Mouse (Mus musculus) brain, embryonic 18.5 days (tissue): ENCODE measurements around the gene Klhl12.
"Not testable (repeated sequence)": the region's sequence is repeated elsewhere in the genome, so short reads cannot be mapped to it uniquely, and the experiment has no call there.

Experiments
- DNase-seq: peaks from one replicate; pipeline ENCODE4 v3.0.0-alpha.2; 2012; ENCODE audit warnings: low read depth, low spot score

Klhl12 gene

DNA sequence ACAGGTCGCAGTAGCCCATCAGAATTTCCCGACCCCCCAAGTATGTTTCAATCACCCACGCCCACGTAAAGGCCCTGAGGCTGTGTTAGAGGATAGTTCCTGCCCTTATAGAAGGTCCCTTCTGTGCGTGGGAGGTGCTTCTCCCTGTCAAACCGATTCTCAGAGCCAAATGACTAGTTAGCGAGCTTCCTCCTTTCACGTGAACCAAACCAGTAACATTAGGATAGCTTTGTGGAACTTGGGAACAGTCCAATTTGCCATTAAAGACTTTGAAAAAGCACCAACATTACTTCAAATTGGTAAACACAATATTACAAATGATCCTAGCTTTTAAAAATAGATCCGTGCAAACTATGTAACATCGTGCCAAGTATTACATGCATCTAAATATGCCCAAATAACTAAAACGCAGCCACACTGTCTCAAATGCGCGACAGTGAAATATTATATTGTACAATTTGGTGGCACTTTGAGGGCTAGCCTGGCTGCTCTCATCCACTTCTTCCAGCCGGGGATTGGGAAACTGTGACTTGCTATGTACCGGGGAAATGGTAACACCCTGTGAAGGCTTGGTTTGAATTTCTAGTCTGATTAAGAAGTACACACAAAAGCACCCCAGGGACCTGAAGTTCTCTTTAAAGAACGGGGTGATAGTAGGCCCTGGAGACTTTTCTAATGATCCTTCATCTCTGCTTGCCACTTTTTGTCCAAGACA, 58.7 kb downstream of the Klhl12 start:
- DNase-seq: no peak

DNA sequence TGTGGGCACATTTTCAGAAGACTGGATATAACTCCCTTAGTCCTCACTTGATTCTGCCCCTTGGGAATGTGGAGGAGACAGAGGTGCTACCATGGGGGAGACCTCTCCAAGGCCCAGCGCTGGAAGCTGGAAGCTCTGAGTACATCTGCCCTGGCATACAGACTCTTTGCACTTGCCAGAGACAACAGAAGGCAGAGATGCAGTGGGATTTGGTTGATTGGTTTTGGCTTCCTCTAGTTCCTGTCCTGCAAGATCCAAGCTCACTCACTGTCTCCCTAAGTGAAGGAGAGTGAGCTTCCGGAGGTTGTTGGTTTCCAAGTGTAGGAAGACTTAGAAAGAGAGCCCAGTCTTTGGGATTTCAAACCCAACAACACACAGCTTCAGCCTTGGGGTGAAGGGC, 60.6 kb downstream of the Klhl12 start:
- DNase-seq: no peak

- DNase-seq: no peak
Observed at GRCm38 (mm10) chr1:134516491-134517198, 61.3 kb downstream of the Klhl12 start.

GRCm38 (mm10) chr1:134517841-134518240, 62.5 kb downstream of the Klhl12 start:
- DNase-seq: not testable (repeated sequence)

DNA sequence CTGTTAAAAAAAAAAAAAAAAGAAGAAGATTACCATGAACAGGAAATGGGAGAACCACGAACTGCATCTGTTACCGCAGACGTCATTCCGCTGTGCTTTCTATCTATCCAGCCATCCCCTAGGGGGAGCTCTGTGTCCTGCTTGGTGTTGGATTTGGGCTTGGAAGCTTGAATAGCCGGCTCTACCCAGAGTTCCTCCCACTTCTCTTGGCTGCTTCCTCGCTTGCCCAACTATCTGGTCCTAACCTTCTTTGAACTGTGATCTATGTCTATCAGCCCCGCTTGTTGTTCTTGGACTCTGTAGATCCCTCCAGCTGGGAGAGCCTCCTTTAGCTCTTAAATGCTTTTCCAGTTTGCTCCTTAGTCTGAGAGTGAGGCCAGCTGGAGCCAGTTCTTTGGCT, 63.3 kb downstream of the Klhl12 start:
- DNase-seq: peak; percentile 22

DNA sequence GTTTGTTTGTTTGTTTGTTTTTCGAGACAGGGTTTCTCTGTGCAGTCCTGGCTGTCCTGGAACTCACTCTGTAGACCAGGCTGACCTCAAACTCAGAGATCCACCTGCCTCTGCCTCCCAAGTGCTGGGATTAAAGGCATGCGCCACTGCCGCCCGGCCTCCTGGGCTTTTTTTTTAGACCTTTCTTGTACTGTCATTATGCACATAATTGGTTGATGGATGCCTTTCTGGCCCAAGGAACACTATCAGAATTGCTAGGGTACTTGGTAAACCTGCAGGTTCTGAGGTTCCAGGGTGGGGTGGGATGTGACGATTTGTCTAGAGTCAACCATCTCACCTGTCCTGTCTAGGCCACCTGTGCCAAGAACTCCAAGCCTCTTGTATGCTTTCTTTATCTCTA, 63.9 kb downstream of the Klhl12 start:
- DNase-seq: not testable (repeated sequence)

GRCm38 (mm10) chr1:134520001-134520721, 64.8 kb downstream of the Klhl12 start:
- DNase-seq: no peak

DNA sequence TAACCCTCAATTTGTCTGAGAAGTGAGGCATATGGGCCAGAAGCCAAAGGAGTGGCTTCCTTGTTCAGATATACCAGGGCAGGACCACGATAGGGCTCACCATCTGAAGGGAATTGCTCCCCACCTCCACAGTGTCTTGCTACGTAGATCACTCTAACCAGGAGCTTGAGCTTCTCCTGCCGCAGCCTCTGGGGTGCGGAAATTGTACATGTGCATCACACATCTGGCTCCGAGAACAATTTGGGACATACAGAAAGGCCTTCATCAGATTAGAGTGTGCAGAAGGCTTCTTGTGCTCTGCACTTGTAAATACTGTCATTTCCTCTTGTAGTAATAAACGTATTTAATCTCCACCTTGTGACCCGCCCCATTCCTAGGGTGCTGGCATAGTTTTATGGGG, 65.8 kb downstream of the Klhl12 start:
- no peak for DNase-seq

DNA sequence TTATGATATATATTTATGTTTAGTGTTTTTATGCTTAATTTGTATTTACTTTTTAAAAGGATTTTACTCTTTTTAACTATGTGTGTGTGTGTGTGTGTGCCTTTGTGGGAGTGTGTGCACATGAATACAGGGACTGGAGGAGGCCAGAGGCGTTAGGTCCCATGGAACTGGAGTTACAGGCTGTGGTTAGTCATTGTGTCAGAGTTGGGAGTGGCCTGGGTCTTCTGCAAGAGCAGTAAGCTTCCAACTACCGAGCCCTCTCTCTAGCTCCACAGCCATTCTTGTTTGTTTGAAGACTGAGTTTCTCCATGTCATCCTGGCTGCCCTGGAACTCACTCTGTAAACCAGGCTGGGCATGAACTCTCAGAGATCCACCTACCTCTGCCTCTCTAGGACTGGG, 67.0 kb downstream of the Klhl12 start:
- no peak for DNase-seq

GRCm38 (mm10) chr1:134524424-134524823, 69.1 kb downstream of the Klhl12 start:
- DNase-seq: no peak

- no peak for DNase-seq
Observed at GRCm38 (mm10) chr1:134525015-134525414, 69.7 kb downstream of the Klhl12 start.

GRCm38 (mm10) chr1:134526752-134527151, 71.4 kb downstream of the Klhl12 start:
- DNase-seq: no peak

GRCm38 (mm10) chr1:134530618-134531017, 75.3 kb downstream of the Klhl12 start:
- peak; percentile 12 for DNase-seq

GRCm38 (mm10) chr1:134533710-134534109, 78.4 kb downstream of the Klhl12 start:
- DNase-seq: not testable (repeated sequence)

GRCm38 (mm10) chr1:134535054-134535453, 79.7 kb downstream of the Klhl12 start:
- DNase-seq: no peak

DNA sequence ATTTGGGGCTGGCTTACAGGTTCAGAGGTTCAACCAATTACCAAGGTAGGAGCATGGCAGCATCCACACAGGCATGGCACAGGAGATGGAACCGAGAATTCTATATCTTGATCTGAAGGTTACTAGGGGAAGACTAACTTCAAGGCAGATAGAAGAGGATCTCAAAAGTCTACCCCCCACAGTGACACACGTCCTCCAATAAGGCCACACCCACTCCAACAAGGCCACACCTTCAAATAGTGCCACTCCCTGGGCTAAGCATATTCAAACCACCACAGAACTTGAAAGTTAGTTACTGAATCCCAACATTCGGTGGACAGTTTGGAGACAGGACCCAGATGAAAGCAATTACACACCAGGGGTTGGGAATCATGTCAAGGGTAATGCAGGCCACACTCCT, 80.2 kb downstream of the Klhl12 start:
- DNase-seq: no peak

DNA sequence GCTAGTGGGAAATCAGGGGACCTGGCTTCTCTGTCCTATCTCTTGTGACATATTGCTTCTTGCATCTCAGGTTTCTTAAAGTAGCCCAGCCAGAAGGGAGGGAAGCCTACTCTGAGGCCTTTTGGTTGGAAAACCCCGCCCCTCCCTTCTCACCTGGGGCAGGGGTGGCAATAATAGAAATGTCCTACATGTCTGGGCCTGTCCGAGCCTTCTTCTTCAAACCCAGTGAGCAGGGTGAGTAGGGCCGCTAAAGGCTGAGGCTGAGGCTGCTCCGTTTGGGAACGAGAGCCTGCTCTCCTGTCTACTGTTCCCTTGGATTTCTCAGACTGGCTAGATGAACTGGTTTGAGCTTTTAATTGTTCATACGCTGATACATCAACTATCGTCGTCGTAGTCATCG, 85.3 kb downstream of the Klhl12 start:
- no peak for DNase-seq
